Mouse (Mus musculus) embryo, embryonic 10.5 days (tissue): Measurements from ENCODE around the gene Sccpdh.
A peak's percentile ranks its signal among the peaks of the same experiment; 100 is the strongest.

ENCODE experiments used
- DNase-seq: peaks from one replicate; pipeline ENCODE4 v3.0.0-alpha.2; 2015; ENCODE audit warnings: low spot score

Sccpdh gene

GRCm38 (mm10) chr1:179668013-179668805 is at the start of gene Sccpdh:
Gene Sccpdh, plus strand, starts transcription at chr1:179668210.
- DNase-seq = peak; percentile 85

GRCm38 (mm10) chr1:179622665-179623064 is 45.3 kb upstream of the Sccpdh start:
- DNase-seq = no peak

GRCm38 (mm10) chr1:179623657-179624056 is 44.4 kb upstream of the Sccpdh start:
- DNase-seq = peak; percentile 37

GRCm38 (mm10) chr1:179624354-179624753 is 43.7 kb upstream of the Sccpdh start:
- DNase-seq = peak; percentile 76

GRCm38 (mm10) chr1:179627855-179628254 is 40.2 kb upstream of the Sccpdh start:
- DNase-seq = no peak

- no peak for DNase-seq
These were observed 39.4 kb upstream of the Sccpdh start for GRCm38 (mm10) chr1:179628438-179629106.

- DNase-seq = no peak
These were observed 38.7 kb upstream of the Sccpdh start for GRCm38 (mm10) chr1:179629276-179629675.

GRCm38 (mm10) chr1:179632746-179633413 is 35.1 kb upstream of the Sccpdh start:
- DNase-seq = no peak

- peak; percentile 72 for DNase-seq
These were observed 34.6 kb upstream of the Sccpdh start for GRCm38 (mm10) chr1:179633414-179633752.

GRCm38 (mm10) chr1:179634159-179634558 is 33.9 kb upstream of the Sccpdh start:
- no peak for DNase-seq

GRCm38 (mm10) chr1:179642726-179643125 is 25.3 kb upstream of the Sccpdh start:
- DNase-seq = no peak

GRCm38 (mm10) chr1:179644151-179644550 is 23.9 kb upstream of the Sccpdh start:
- DNase-seq = no peak

- DNase-seq = peak; percentile 95
These were observed 22.7 kb upstream of the Sccpdh start for GRCm38 (mm10) chr1:179645101-179645979.

GRCm38 (mm10) chr1:179645980-179646268 is 22.1 kb upstream of the Sccpdh start:
- no peak for DNase-seq

GRCm38 (mm10) chr1:179648678-179649077 is 19.3 kb upstream of the Sccpdh start:
- peak; percentile 10 for DNase-seq

- no peak for DNase-seq
These were observed 18.7 kb upstream of the Sccpdh start for GRCm38 (mm10) chr1:179649324-179649723.

GRCm38 (mm10) chr1:179650284-179650683 is 17.7 kb upstream of the Sccpdh start:
- no peak for DNase-seq

GRCm38 (mm10) chr1:179651224-179651623 is 16.8 kb upstream of the Sccpdh start:
- no peak for DNase-seq

GRCm38 (mm10) chr1:179663065-179663464 is 4.9 kb upstream of the Sccpdh start:
- DNase-seq = no peak

- DNase-seq = peak; percentile 3
These were observed 3.6 kb upstream of the Sccpdh start for GRCm38 (mm10) chr1:179664309-179664930.

GRCm38 (mm10) chr1:179666971-179667370 is 1.0 kb upstream of the Sccpdh start:
- DNase-seq = peak; percentile 19

GRCm38 (mm10) chr1:179667450-179667849 is 560 bp upstream of the Sccpdh start:
- DNase-seq = peak; percentile 62
